Mouse (Mus musculus) kidney, postnatal 25 days (tissue): ENCODE measurements around the gene Gm6460.
"Not testable (repeated sequence)": the region's sequence is repeated elsewhere in the genome, so short reads cannot be mapped to it uniquely, and the experiment has no call there.

ENCODE experiments used
- DNase-seq, 2 experiments: peaks; one replicate each; pipeline ENCODE4 v3.0.0; 2021; ENCODE audit warnings: mixed read lengths in 2 of 2

The Gm6460 gene

GRCm38 (mm10) chr5:11594613-11595012, at the start of gene Gm6460:
TSS of gene Gm6460 (plus strand) at chr5:11594913.
- DNase-seq = not testable (repeated sequence)
